Mouse (Mus musculus): ENCODE data around the gene Mapkapk3. TPM values are rescaled to one million over a fixed set of nuclear protein-coding genes. Genes with fewer than 3 reads are reported as not detected.

The Mapkapk3 gene
- polyA plus RNA-seq, 1 experiment from 2014 or later: 11.3 TPM

- no peak overlapping the region for H3K27ac ChIP-seq (ENCODE audit: low read length)
- H3K9me3 ChIP-seq (ENCODE audit: low read length): no peaks in the 10 kb centered on the region
- peaks cover 30% of the 10 kb centered on the region for H3K4me1 ChIP-seq (ENCODE audit: insufficient read depth, low read length)
- H3K9ac ChIP-seq (replicated peaks; ENCODE audit: low read length): no peak overlapping the region
- no peaks in the 10 kb centered on the region for H3K27me3 ChIP-seq (ENCODE audit: insufficient read depth, low read length)
- H3K4me3 ChIP-seq (ENCODE audit: low read length): no peak overlapping the region
- ATAC-seq (ENCODE audit: low FRiP score, low TSS enrichment): no peak
- WGBS: 72% methylated on average over 7 of the region's 7 CpGs
- no peak overlapping the region for H3K4me2 ChIP-seq (replicated peaks; ENCODE audit: low read depth, low read length)
- H3K36me3 ChIP-seq (ENCODE audit: insufficient read depth, low read length): peaks cover 9% of the 10 kb centered on the region
These were observed 12.9 kb upstream of the Mapkapk3 start for GRCm38 (mm10) chr9:107302592-107302991.

- ATAC-seq (ENCODE audit: low FRiP score, low TSS enrichment): no peak
- no peak overlapping the region for H3K9ac ChIP-seq (replicated peaks; ENCODE audit: low read length)
These were observed 12.1 kb upstream of the Mapkapk3 start for GRCm38 (mm10) chr9:107301554-107302331.

DNA sequence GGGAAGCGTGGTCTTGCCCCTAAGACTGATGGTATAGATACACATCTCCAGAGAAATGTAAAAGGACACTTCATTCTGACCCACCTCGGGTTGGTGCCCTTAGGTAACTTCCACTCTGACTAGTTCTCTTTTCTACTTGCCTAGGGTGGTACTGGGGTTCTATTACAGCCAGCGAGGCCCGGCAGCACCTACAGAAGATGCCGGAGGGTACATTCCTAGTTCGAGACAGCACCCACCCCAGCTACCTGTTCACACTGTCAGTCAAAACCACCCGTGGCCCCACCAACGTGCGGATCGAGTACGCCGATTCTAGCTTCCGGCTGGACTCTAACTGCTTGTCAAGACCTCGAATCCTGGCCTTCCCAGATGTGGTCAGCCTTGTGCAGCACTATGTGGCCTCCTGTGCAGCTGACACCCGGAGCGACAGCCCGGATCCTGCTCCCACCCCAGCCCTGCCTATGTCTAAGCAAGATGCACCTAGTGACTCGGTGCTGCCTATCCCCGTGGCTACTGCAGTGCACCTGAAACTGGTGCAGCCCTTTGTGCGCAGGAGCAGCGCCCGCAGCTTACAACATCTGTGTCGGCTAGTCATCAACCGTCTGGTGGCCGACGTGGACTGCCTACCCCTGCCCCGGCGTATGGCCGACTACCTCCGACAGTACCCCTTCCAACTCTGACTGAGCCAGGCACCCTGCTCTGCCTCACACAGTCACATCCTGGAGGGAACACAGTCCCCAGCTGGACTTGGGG, 10.7 kb upstream of the Mapkapk3 start:
- H3K9ac ChIP-seq (replicated peaks; ENCODE audit: low read length): no peak overlapping the region
- no peaks in the 10 kb centered on the region for H3K27me3 ChIP-seq (ENCODE audit: insufficient read depth, low read length)
- ATAC-seq (ENCODE audit: low FRiP score, low TSS enrichment): no peak
- no peak overlapping the region for H3K4me2 ChIP-seq (replicated peaks; ENCODE audit: low read depth, low read length)
- H3K36me3 ChIP-seq (ENCODE audit: insufficient read depth, low read length): peaks cover 9% of the 10 kb centered on the region
- WGBS: 89% methylated on average over 30 of the region's 30 CpGs
- H3K4me3 ChIP-seq (ENCODE audit: low read length): no peak overlapping the region
- H3K4me1 ChIP-seq (ENCODE audit: insufficient read depth, low read length): peaks cover 21% of the 10 kb centered on the region
- no peaks in the 10 kb centered on the region for H3K9me3 ChIP-seq (ENCODE audit: low read length)
- no peak overlapping the region for H3K27ac ChIP-seq (ENCODE audit: low read length)

More at GRCm38 (mm10) chr9:107301554-107302331, 12.1 kb upstream of the Mapkapk3 start:
- Histone ChIP-seq H3K27me3 (ENCODE audit: insufficient read depth, low read length) (no peaks in the 10 kb centered on the region), H3K9me3 (ENCODE audit: low read length) (no peaks in the 10 kb centered on the region), H3K36me3 (ENCODE audit: insufficient read depth, low read length) (peaks cover 9% of the 10 kb centered on the region), H3K4me3 (ENCODE audit: low read length) (no peak overlapping the region), H3K4me1 (ENCODE audit: insufficient read depth, low read length) (peaks cover 24% of the 10 kb centered on the region), H3K27ac (ENCODE audit: low read length) (no peak overlapping the region), H3K4me2 (replicated peaks; ENCODE audit: low read depth, low read length) (no peak overlapping the region)
- WGBS: 85% methylated on average over 17 of the region's 17 CpGs

DNA sequence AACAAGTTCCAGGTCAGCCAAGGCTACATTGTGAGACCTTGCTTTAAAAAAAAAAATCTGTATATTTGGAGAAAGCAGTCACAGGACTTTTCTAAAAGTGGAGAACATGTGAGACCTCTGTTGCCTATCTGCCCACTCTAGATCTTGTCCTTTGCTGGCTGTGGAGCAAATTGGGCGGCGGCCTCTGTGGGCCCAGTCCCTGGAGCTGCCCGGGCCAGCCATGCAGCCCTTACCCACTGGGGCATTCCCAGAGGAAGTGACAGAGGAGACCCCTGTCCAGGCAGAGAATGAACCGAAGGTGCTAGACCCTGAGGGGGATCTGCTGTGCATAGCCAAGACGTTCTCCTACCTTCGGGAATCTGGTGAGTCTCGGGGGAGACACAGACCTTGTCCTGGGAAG, 10.1 kb upstream of the Mapkapk3 start:
- H3K4me1 ChIP-seq (ENCODE audit: insufficient read depth, low read length): peaks cover 16% of the 10 kb centered on the region
- H3K4me3 ChIP-seq (ENCODE audit: low read length): no peak overlapping the region
- no peak overlapping the region for H3K27ac ChIP-seq (ENCODE audit: low read length)
- no peak overlapping the region for H3K4me2 ChIP-seq (replicated peaks; ENCODE audit: low read depth, low read length)
- H3K9ac ChIP-seq (replicated peaks; ENCODE audit: low read length): no peak overlapping the region
- peaks cover 9% of the 10 kb centered on the region for H3K36me3 ChIP-seq (ENCODE audit: insufficient read depth, low read length)
- ATAC-seq (ENCODE audit: low FRiP score, low TSS enrichment): no peak
- no peaks in the 10 kb centered on the region for H3K27me3 ChIP-seq (ENCODE audit: insufficient read depth, low read length)
- H3K9me3 ChIP-seq (ENCODE audit: low read length): no peaks in the 10 kb centered on the region
- 87% methylated on average over 7 of the region's 7 CpGs for WGBS

DNA sequence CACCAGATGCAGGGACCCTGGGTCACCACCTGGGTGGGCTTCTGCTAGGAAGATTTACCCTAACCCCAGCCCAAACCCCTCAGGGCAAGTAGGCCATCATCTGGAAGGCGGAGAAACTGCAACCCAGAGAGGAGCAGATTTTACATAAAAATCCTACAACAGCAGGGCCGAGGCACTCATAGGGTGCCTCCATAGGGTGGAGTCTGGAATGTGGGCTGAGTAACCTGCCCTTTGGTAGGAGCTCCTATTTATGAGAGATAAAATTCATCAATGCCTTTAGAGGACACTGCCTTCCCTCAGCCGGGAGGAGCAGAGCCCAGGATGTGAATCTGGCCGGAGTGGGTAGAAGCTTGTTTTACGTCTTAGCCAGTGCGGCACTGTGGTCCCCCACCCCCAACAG, 9.2 kb upstream of the Mapkapk3 start:
- H3K4me3 ChIP-seq (ENCODE audit: low read length): peak overlapping the region; percentile 1; the same call in 1 of the 2 replicates
- peak overlapping the region; percentile 11 for H3K4me2 ChIP-seq (replicated peaks; ENCODE audit: low read depth, low read length)
- H3K27me3 ChIP-seq (ENCODE audit: insufficient read depth, low read length): no peaks in the 10 kb centered on the region
- ATAC-seq (ENCODE audit: low FRiP score, low TSS enrichment): no peak
- no peak overlapping the region; the same call in 1 of the 2 replicates for H3K27ac ChIP-seq (ENCODE audit: low read length)
- 77% methylated on average over 6 of the region's 6 CpGs for WGBS
- peaks cover 20% of the 10 kb centered on the region for H3K4me1 ChIP-seq (ENCODE audit: insufficient read depth, low read length)
- no peaks in the 10 kb centered on the region for H3K9me3 ChIP-seq (ENCODE audit: low read length)
- H3K9ac ChIP-seq (replicated peaks; ENCODE audit: low read length): no peak overlapping the region
- H3K36me3 ChIP-seq (ENCODE audit: insufficient read depth, low read length): peaks cover 9% of the 10 kb centered on the region

DNA sequence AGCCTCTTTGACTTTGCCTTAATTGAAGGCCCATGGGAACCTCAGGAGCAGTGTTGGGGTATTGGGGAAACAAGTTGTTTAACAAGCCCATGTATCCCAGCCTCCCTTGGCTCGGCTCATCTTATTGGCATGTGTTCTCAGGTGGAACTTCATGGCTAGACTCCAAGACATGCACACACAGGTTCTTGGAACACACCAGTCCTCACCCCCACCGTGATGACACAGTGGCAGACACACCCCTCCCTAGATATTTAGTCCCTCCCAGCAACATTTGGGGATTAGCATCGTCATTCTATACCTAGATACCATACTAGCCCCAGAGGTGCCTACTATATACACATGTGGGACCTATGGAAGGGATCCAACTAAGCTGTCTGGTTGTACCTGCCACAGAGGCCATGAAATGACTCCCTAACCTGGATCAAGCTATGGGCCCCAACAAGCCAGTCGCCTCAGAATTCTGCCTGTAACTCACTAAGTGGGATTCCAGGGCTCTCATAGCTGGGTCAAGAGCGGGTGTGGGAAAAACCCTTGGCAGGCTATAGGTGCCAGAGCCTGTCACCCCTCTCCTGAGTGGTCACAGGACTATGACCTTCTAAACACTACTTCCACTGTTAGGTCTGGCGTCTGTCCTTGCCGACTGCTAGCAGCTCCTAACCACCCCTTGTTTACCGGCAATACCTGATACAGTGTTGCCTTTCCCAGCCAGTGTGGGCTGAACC, 8.5 kb upstream of the Mapkapk3 start:
- H3K9ac ChIP-seq (replicated peaks; ENCODE audit: low read length): no peak overlapping the region
- 77% methylated on average over 8 of the region's 8 CpGs for WGBS

DNA sequence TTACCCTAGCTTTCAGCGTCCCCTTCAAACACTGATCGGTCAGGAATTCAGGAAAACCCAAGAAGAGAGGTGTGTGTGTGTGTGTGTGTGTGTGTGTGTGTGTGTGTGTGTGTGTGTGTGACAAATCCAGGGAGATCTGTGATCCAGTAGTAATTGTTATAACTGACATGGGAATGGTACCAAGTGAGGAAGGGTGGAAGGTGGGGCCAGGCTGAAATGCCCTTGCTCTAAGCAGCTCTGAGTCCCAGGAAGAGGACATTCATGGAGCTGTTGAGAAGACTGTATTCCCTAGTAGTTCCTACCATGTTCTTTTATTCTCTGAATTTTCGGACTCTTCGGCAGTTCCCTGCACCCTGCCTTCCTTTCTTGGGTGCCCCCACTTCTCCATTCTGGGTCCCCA, 8.0 kb upstream of the Mapkapk3 start:
- ATAC-seq (ENCODE audit: low FRiP score, low TSS enrichment): no peak
- WGBS: 83% methylated on average over 4 of the region's 4 CpGs
- Histone ChIP-seq H3K9ac (replicated peaks; ENCODE audit: low read length) (peak overlapping the region; percentile 86), H3K9me3 (ENCODE audit: low read length) (no peaks in the 10 kb centered on the region), H3K27me3 (ENCODE audit: insufficient read depth, low read length) (no peaks in the 10 kb centered on the region), H3K4me2 (replicated peaks; ENCODE audit: low read depth, low read length) (peak overlapping the region; percentile 76), H3K36me3 (ENCODE audit: insufficient read depth, low read length) (peaks cover 9% of the 10 kb centered on the region), H3K4me1 (ENCODE audit: insufficient read depth, low read length) (peaks cover 20% of the 10 kb centered on the region), H3K4me3 (ENCODE audit: low read length) (peak overlapping the region; percentile 69), H3K27ac (ENCODE audit: low read length) (peak overlapping the region; percentile 89; the same call in 1 of the 2 replicates)

More for the DNA sequence above, 8.5 kb upstream of the Mapkapk3 start:
- ATAC-seq (ENCODE audit: low FRiP score, low TSS enrichment): no peak
- peak overlapping the region; percentile 69 for H3K4me3 ChIP-seq (ENCODE audit: low read length)
- H3K27me3 ChIP-seq (ENCODE audit: insufficient read depth, low read length): no peaks in the 10 kb centered on the region
- peaks cover 9% of the 10 kb centered on the region for H3K36me3 ChIP-seq (ENCODE audit: insufficient read depth, low read length)
- H3K27ac ChIP-seq (ENCODE audit: low read length): no peak overlapping the region; the same call in 1 of the 2 replicates
- H3K4me2 ChIP-seq (replicated peaks; ENCODE audit: low read depth, low read length): peak overlapping the region; percentile 76
- H3K4me1 ChIP-seq (ENCODE audit: insufficient read depth, low read length): peaks cover 20% of the 10 kb centered on the region
- no peaks in the 10 kb centered on the region for H3K9me3 ChIP-seq (ENCODE audit: low read length)

- no peaks in the 10 kb centered on the region for H3K27me3 ChIP-seq (ENCODE audit: insufficient read depth, low read length)
- 8% methylated on average over 16 of the region's 16 CpGs for whole genome bisulfite sequencing
- peak overlapping the region; percentile 76 for H3K4me2 ChIP-seq (replicated peaks; ENCODE audit: low read depth, low read length)
- peaks cover 9% of the 10 kb centered on the region for H3K36me3 ChIP-seq (ENCODE audit: insufficient read depth, low read length)
- peak overlapping the region; percentile 89 for H3K27ac ChIP-seq (ENCODE audit: low read length)
- H3K4me3 ChIP-seq (ENCODE audit: low read length): peak overlapping the region; percentile 69
- peak overlapping the region; percentile 86 for H3K9ac ChIP-seq (replicated peaks; ENCODE audit: low read length)
- peaks cover 20% of the 10 kb centered on the region for H3K4me1 ChIP-seq (ENCODE audit: insufficient read depth, low read length)
- no peaks in the 10 kb centered on the region for H3K9me3 ChIP-seq (ENCODE audit: low read length)
- ATAC-seq (ENCODE audit: low FRiP score, low TSS enrichment): peak; percentile 10
These were observed 7.4 kb upstream of the Mapkapk3 start for GRCm38 (mm10) chr9:107297059-107297458.

DNA sequence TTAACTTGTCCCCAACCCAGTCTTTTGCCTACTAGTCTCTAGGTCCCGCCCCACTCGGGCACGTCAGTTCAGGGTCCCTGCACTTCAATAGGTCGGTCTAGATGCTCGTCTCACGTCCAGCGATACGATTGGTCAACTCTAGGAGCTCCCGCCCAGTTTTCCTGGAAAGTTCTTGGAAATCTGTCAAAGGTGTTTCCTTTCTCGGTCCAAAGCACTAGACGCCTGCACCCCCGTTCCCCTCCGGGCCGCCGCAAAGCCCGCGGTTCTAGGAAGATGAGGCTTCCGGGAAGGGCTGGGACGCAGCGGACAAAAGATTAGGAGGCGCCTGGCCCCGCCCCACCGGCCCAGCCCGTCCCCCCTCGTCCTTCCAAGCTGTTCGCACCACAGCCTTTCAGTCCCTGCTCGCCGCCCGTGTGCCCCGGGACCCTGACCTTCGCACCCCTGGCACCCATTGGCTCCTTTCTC, 6.9 kb upstream of the Mapkapk3 start:
- H3K4me1 ChIP-seq (ENCODE audit: insufficient read depth, low read length): peaks cover 20% of the 10 kb centered on the region
- no peaks in the 10 kb centered on the region for H3K9me3 ChIP-seq (ENCODE audit: low read length)
- 0% methylated on average over 31 of the region's 31 CpGs for WGBS
- H3K36me3 ChIP-seq (ENCODE audit: insufficient read depth, low read length): peaks cover 8% of the 10 kb centered on the region
- H3K27me3 ChIP-seq (ENCODE audit: insufficient read depth, low read length): no peaks in the 10 kb centered on the region
- H3K4me2 ChIP-seq (replicated peaks; ENCODE audit: low read depth, low read length): peak overlapping the region; percentile 76
- peak overlapping the region; percentile 89 for H3K27ac ChIP-seq (ENCODE audit: low read length)
- peak overlapping the region; percentile 69 for H3K4me3 ChIP-seq (ENCODE audit: low read length)
- H3K9ac ChIP-seq (replicated peaks; ENCODE audit: low read length): peak overlapping the region; percentile 86
- peak; percentile 97 for ATAC-seq (ENCODE audit: low FRiP score, low TSS enrichment)

All from kidney, embryonic 16.5 days (tissue).